Mouse (Mus musculus) spleen, adult 18-20 months (tissue): Measurements from ENCODE around the gene Nav3.

Experiments used
- DNase-seq, 2 experiments: peaks; one replicate each; pipeline ENCODE4 v3.0.0; 2022; ENCODE audit warnings: mixed read lengths in 2 of 2

Nav3 gene

GRCm38 (mm10) chr10:110175874-110176273 is 280.1 kb downstream of the Nav3 start:
- no peak for DNase-seq

- no peak for DNase-seq
Observed at GRCm38 (mm10) chr10:110169416-110169815, 286.6 kb downstream of the Nav3 start.

GRCm38 (mm10) chr10:110168892-110169291 is 287.1 kb downstream of the Nav3 start:
- DNase-seq = no peak

GRCm38 (mm10) chr10:110162596-110162995 is 293.4 kb downstream of the Nav3 start:
- DNase-seq = no peak

GRCm38 (mm10) chr10:110160894-110161293 is 295.1 kb downstream of the Nav3 start:
- no peak for DNase-seq

GRCm38 (mm10) chr10:110159548-110159947 is 296.5 kb downstream of the Nav3 start:
- no peak for DNase-seq

- DNase-seq = no peak
Observed at GRCm38 (mm10) chr10:110158122-110158521, 297.9 kb downstream of the Nav3 start.

GRCm38 (mm10) chr10:110156412-110156811 is 299.6 kb downstream of the Nav3 start:
- DNase-seq = no peak

- no peak for DNase-seq
Observed at GRCm38 (mm10) chr10:110155494-110155893, 300.5 kb downstream of the Nav3 start.

GRCm38 (mm10) chr10:110154873-110155237 is 301.1 kb downstream of the Nav3 start:
- DNase-seq = no peak

GRCm38 (mm10) chr10:110154001-110154872 is 301.8 kb downstream of the Nav3 start:
- no peak for DNase-seq

GRCm38 (mm10) chr10:110120572-110120971 is 335.4 kb downstream of the Nav3 start:
- no peak for DNase-seq

- DNase-seq = no peak
Observed at GRCm38 (mm10) chr10:110117341-110117740, 338.7 kb downstream of the Nav3 start.

- no peak for DNase-seq
Observed at GRCm38 (mm10) chr10:110112669-110113458, 343.1 kb downstream of the Nav3 start.

- no peak for DNase-seq
Observed at GRCm38 (mm10) chr10:110103255-110103654, 352.7 kb downstream of the Nav3 start.

- no peak for DNase-seq
Observed at GRCm38 (mm10) chr10:110102231-110102630, 353.8 kb downstream of the Nav3 start.

GRCm38 (mm10) chr10:110094433-110094832 is 361.6 kb downstream of the Nav3 start:
- no peak for DNase-seq

- no peak for DNase-seq
Observed at GRCm38 (mm10) chr10:110088444-110089061, 367.5 kb downstream of the Nav3 start.

- DNase-seq = no peak
Observed at GRCm38 (mm10) chr10:110085903-110086302, 370.1 kb downstream of the Nav3 start.

- DNase-seq = peak in 1 of 2 experiments; percentile 5
Observed at GRCm38 (mm10) chr10:110085156-110085555, 370.8 kb downstream of the Nav3 start.

- DNase-seq = no peak
Observed at GRCm38 (mm10) chr10:110076575-110076974, 379.4 kb downstream of the Nav3 start.

- no peak for DNase-seq
Observed at GRCm38 (mm10) chr10:110072355-110072754, 383.6 kb downstream of the Nav3 start.

- DNase-seq = no peak
Observed at GRCm38 (mm10) chr10:110061166-110061565, 394.8 kb downstream of the Nav3 start.
